Comparison of ENCODE assay signal across 11 mouse cellular contexts in genomic region chr13:42095826-42096515, GRCm38 (mm10). TPM values are rescaled to one million over a fixed set of nuclear protein-coding genes. Genes with fewer than 3 reads are reported as not detected.
DNase-seq lines count a peak whose midpoint lies in the region; ATAC-seq lines count a peak whose summit lies in the region.
"Had no signal": no experiment of that assay in that cellular context is flagged by ENCODE, and none has a peak within 500 bp of the region (broad histone marks: within the 10 kb centered on the region; RNA-seq: fewer than 3 reads in every experiment).

No protein-coding gene starts in this region.

- H3K27ac ChIP-seq in hindbrain, embryonic 13.5 days, result peak overlapping the region; percentile 19; the same call in 1 of the 2 replicates
- H3K27ac ChIP-seq in hindbrain, embryonic 10.5 days, result no peak overlapping the region

- no peaks in the 10 kb centered on the region for H3K27me3 ChIP-seq in hindbrain, embryonic 13.5 days
- no peaks in the 10 kb centered on the region for H3K27me3 ChIP-seq in hindbrain, embryonic 10.5 days (ENCODE audit: insufficient read depth, poor library complexity, severe bottlenecking)

- no peak overlapping the region for H3K4me2 ChIP-seq in hindbrain, embryonic 13.5 days

- WGBS in hindbrain, embryonic 13.5 days, result 80% methylated on average over 10 of the region's 10 CpGs
- WGBS in hindbrain, embryonic 10.5 days, result 78% methylated on average over 10 of the region's 10 CpGs

- H3K9ac ChIP-seq in hindbrain, embryonic 13.5 days, result 0 out of 2 replicates have a peak overlapping the region, but pooled peaks have one; percentile 26

- no peak overlapping the region for H3K4me3 ChIP-seq in hindbrain, embryonic 13.5 days
- H3K4me3 ChIP-seq in hindbrain, embryonic 10.5 days, result no peak overlapping the region

- DNase-seq in hindbrain, embryonic 10.5 days (ENCODE audit: low spot score), result no peak
- DNase-seq in Muller cell, postnatal 12 days (ENCODE audit: inconsistent ontology term), result peak; percentile 37
- peak; percentile 83 for DNase-seq in induced T-regulatory cell, adult 2 months (ENCODE audit: low read depth)
- DNase-seq in spleen, adult 18-20 months, result peak; percentile 23 to 41
- DNase-seq in right cerebral cortex, postnatal 4 days, result no peak
- DNase-seq in right cerebral cortex, postnatal 36 days (ENCODE audit: low spot score in 2 of 2), result no peak
- no peak for DNase-seq in embryo, embryonic 9.5 days (ENCODE audit: extremely low spot score)
- DNase-seq: cerebellum, postnatal 10 days; kidney, postnatal 14 days; lung, postnatal 4 days had no signal

- no peak for ATAC-seq in hindbrain, embryonic 13.5 days (ENCODE audit: low FRiP score)

- no peaks in the 10 kb centered on the region for H3K9me3 ChIP-seq in hindbrain, embryonic 13.5 days
- peaks cover 7% of the 10 kb centered on the region for H3K9me3 ChIP-seq in hindbrain, embryonic 10.5 days

- H3K4me1 ChIP-seq in hindbrain, embryonic 13.5 days (replicated peaks), result peaks cover 37% of the 10 kb centered on the region
- H3K4me1 ChIP-seq in hindbrain, embryonic 10.5 days (replicated peaks), result peaks cover 35% of the 10 kb centered on the region

- H3K36me3 ChIP-seq in hindbrain, embryonic 13.5 days, result peaks cover 7% of the 10 kb centered on the region; the same call in 1 of the 2 replicates
- H3K36me3 ChIP-seq in hindbrain, embryonic 10.5 days, result peaks cover 14% of the 10 kb centered on the region

RNA-seq across cellular contexts. Expression of gene Hivep1, which starts 44.1 kb away (rescaled TPM):
- 19.2 and 21.1 TPM in 2 replicates for polyA plus RNA-seq in hindbrain, embryonic 13.5 days (2015; fragmentation: Nextera tagmentation; extraction: Ambion mirVana)
- 8.6 and 8.8 TPM in 2 replicates for polyA plus RNA-seq in hindbrain, embryonic 10.5 days (2016; fragmentation: Nextera tagmentation; extraction: Ambion mirVana)

Comparison
In these comparisons a context has a peak if more than half of its experiments do, and no peak if none do; other contexts are left out.
1. DNase-seq: peak in Muller cell, postnatal 12 days (single experiment), induced T-regulatory cell, adult 2 months (single experiment) and spleen, adult 18-20 months (2 of 2); none in hindbrain, embryonic 10.5 days (single experiment), right cerebral cortex, postnatal 4 days (single experiment), right cerebral cortex, postnatal 36 days (0 of 2) and embryo, embryonic 9.5 days (single experiment).